Mouse (Mus musculus) heart, postnatal 0 days (tissue): ENCODE data around the gene Ago4. TPM values are rescaled to one million over a fixed set of nuclear protein-coding genes. Genes with fewer than 3 reads are reported as not detected.

Experiments used
- ATAC-seq: fragments of 200-750 bp; cut with Nextera tagmentation; 2 replicates; pipeline ENCODE4 v1.8.0; 2017; ENCODE audit warnings: low read depth, moderate number of reproducible peaks, moderate library complexity; ENCODE audit not compliant: insufficient read depth
- DNase-seq: peaks from one replicate; pipeline ENCODE4 v3.0.0-alpha.2; 2016; ENCODE audit warnings: low spot score
- H3K27ac ChIP-seq: fragments of 300-500 bp; sonication (generic); 2 replicates; pipeline ENCODE4 v1.5.1; 2014; ENCODE audit warnings: low read depth, mild to moderate bottlenecking
- H3K27me3 ChIP-seq: fragments of 300-500 bp; sonication (generic); 2 replicates; pipeline ENCODE4 v1.6.1; 2014; ENCODE audit warnings: low read length, mixed read lengths; ENCODE audit not compliant: control insufficient read depth, insufficient read depth
- H3K36me3 ChIP-seq: fragments of 300-500 bp; sonication (generic); replicated peaks from 2 replicates; pipeline ENCODE4 v1.6.1; 2014; ENCODE audit warnings: low read length, mixed read lengths; ENCODE audit not compliant: control insufficient read depth, insufficient read depth
- H3K4me1 ChIP-seq: fragments of 300-500 bp; sonication (generic); 2 replicates; pipeline ENCODE4 v1.6.1; 2014; ENCODE audit warnings: antibody characterized with exemption; ENCODE audit not compliant: control insufficient read depth, insufficient read depth
- H3K4me2 ChIP-seq: fragments of 300-500 bp; sonication (generic); 2 replicates; pipeline ENCODE4 v1.6.1; 2014; ENCODE audit warnings: low read depth, mild to moderate bottlenecking, low read length, moderate library complexity
- H3K4me3 ChIP-seq: fragments of 300-500 bp; sonication (generic); 2 replicates; pipeline ENCODE4 v1.5.1; 2014; ENCODE audit warnings: low read depth, low read length
- H3K9ac ChIP-seq: fragments of 300-500 bp; sonication (generic); replicated peaks from 2 replicates; pipeline ENCODE4 v1.6.1; 2014; ENCODE audit warnings: low read depth, low read length, mixed read lengths
- H3K9me3 ChIP-seq: fragments of 300-500 bp; sonication (generic); replicated peaks from 2 replicates; pipeline ENCODE4 v1.6.1; 2016; ENCODE audit warnings: low read length; ENCODE audit not compliant: control insufficient read depth
- CTCF ChIP-seq: IDR thresholded peaks from 2 replicates; pipeline ENCODE4 v1.5.1; 2016; ENCODE audit warnings: antibody characterized with exemption, control low read depth, low read depth
- EP300 ChIP-seq: IDR thresholded peaks from 2 replicates; pipeline ENCODE4 v1.6.1; 2016; ENCODE audit warnings: antibody characterized with exemption, low read depth
- WGBS: fragments of 180-500 bp; shearing (Covaris S2); extraction: QIAGEN DNeasy Blood & Tissue Kit; methylation state at CpG from one replicate; pipeline ENCODE4 v1.1.7; 2014; 5-methylcytosine and 5-hydroxymethylcytosine counted together
- polyA plus RNA-seq: library from polyadenylated mRNA; unstranded; fragments of >200 nt; fragmentation: Nextera tagmentation; extraction: Ambion mirVana; gene quantifications from 2 replicates; pipeline ENCODE4 v1.2.1, GENCODE M21; 2015
- total RNA-seq: library from RNA; depleted of rRNA; stranded (reverse); fragments of >200 nt; gene quantifications from 2 replicates; pipeline ENCODE4 v1.2.3, GENCODE M21; 2014; ENCODE audit warnings: low replicate concordance

Ago4 gene
- total and polyA plus RNA-seq, 2 experiments from 2014 or later, result 0.92 to 1.5 TPM

- no peaks in the 10 kb centered on the region for H3K27me3 ChIP-seq
- no peak overlapping the region for H3K4me2 ChIP-seq
- no peaks in the 10 kb centered on the region for H3K9me3 ChIP-seq
- H3K4me3 ChIP-seq, result no peak overlapping the region
- no peak overlapping the region for H3K27ac ChIP-seq
- TF ChIP-seq EP300 (no peak), CTCF (no peak)
- no peak overlapping the region for H3K9ac ChIP-seq
- peaks cover 44% of the 10 kb centered on the region for H3K36me3 ChIP-seq
- ATAC-seq (no peak), DNase-seq (no peak)
- no peaks in the 10 kb centered on the region for H3K4me1 ChIP-seq
- WGBS, result 94% methylated on average over 4 of the region's 4 CpGs
Measured at GRCm38 (mm10) chr4:126567243-126567642, 34.0 kb upstream of the Ago4 start.

- H3K27me3 ChIP-seq, result no peaks in the 10 kb centered on the region
- H3K9me3 ChIP-seq, result no peaks in the 10 kb centered on the region
- DNase-seq, result no peak
- no peak overlapping the region for H3K4me2 ChIP-seq
- no peak overlapping the region for H3K4me3 ChIP-seq
- H3K9ac ChIP-seq, result no peak overlapping the region
- TF ChIP-seq EP300 (no peak), CTCF (no peak)
- peaks cover 39% of the 10 kb centered on the region for H3K36me3 ChIP-seq
- WGBS, result 85% methylated on average over 6 of the region's 6 CpGs
- ATAC-seq, result no peak
- no peak overlapping the region for H3K27ac ChIP-seq
- H3K4me1 ChIP-seq, result no peaks in the 10 kb centered on the region
Measured at GRCm38 (mm10) chr4:126563798-126564197, 30.5 kb upstream of the Ago4 start.

GRCm38 (mm10) chr4:126556809-126557711 lies 23.8 kb upstream of the Ago4 start, which contains the start of gene Clspn:
TSS of gene Clspn (plus strand) at chr4:126556935.
- Histone ChIP-seq H3K4me2 (peak within 1 kb of the TSS; percentile 61), H3K27me3 (no peaks in the 10 kb centered on the region), H3K4me3 (peak within 1 kb of the TSS; percentile 59), H3K27ac (no peak within 1 kb of the TSS), H3K36me3 (peaks cover 11% of the 10 kb centered on the region), H3K9ac (peak within 1 kb of the TSS; percentile 48), H3K9me3 (no peaks in the 10 kb centered on the region), H3K4me1 (peaks cover 6% of the 10 kb centered on the region; the same call in 1 of the 2 replicates)
- DNase-seq (peak; percentile 88), ATAC-seq (peak; percentile 96)
- WGBS, result under 1% methylated on average over 49 of the region's 54 CpGs
- TF ChIP-seq CTCF (0 out of 2 replicates have a peak, but pooled peaks have one; percentile 5), EP300 (no peak)

- ATAC-seq (no peak), DNase-seq (peak; percentile 20)
- Histone ChIP-seq H3K4me2 (no peak overlapping the region), H3K4me3 (no peak overlapping the region), H3K9ac (no peak overlapping the region), H3K27ac (no peak overlapping the region), H3K27me3 (no peaks in the 10 kb centered on the region), H3K4me1 (peaks cover 6% of the 10 kb centered on the region; the same call in 1 of the 2 replicates), H3K36me3 (no peaks in the 10 kb centered on the region), H3K9me3 (no peaks in the 10 kb centered on the region)
- WGBS, result 29% methylated on average over 3 of the region's 3 CpGs
- TF ChIP-seq EP300, result no peak
- TF ChIP-seq CTCF, result peak; percentile 55
Measured at GRCm38 (mm10) chr4:126554462-126554861, 21.2 kb upstream of the Ago4 start.

- H3K9ac ChIP-seq, result no peak overlapping the region
- WGBS, result 80% methylated on average over 1 of the region's 1 CpGs
- DNase-seq, result no peak
- no peaks in the 10 kb centered on the region for H3K36me3 ChIP-seq
- no peaks in the 10 kb centered on the region for H3K9me3 ChIP-seq
- no peak for ATAC-seq
- no peak overlapping the region for H3K27ac ChIP-seq
- H3K27me3 ChIP-seq, result no peaks in the 10 kb centered on the region
- H3K4me1 ChIP-seq, result peaks cover 6% of the 10 kb centered on the region; the same call in 1 of the 2 replicates
- TF ChIP-seq EP300 (no peak), CTCF (no peak)
- H3K4me3 ChIP-seq, result no peak overlapping the region
- H3K4me2 ChIP-seq, result no peak overlapping the region
Measured at GRCm38 (mm10) chr4:126553685-126554084, 20.4 kb upstream of the Ago4 start.

GRCm38 (mm10) chr4:126553105-126553504 lies 19.8 kb upstream of the Ago4 start:
- Histone ChIP-seq H3K4me2 (no peak overlapping the region), H3K9ac (no peak overlapping the region), H3K4me1 (peaks cover 6% of the 10 kb centered on the region; the same call in 1 of the 2 replicates), H3K27ac (no peak overlapping the region), H3K9me3 (no peaks in the 10 kb centered on the region), H3K4me3 (no peak overlapping the region), H3K27me3 (no peaks in the 10 kb centered on the region), H3K36me3 (no peaks in the 10 kb centered on the region)
- no peak for TF ChIP-seq EP300
- no peak for TF ChIP-seq CTCF
- no peak for DNase-seq
- no peak for ATAC-seq
- WGBS, result 47% methylated on average over 8 of the region's 8 CpGs
